Mouse (Mus musculus) hindbrain, embryonic 16.5 days (tissue): ENCODE results near the gene Srd5a3. TPM values are rescaled to one million over a fixed set of nuclear protein-coding genes. Genes with fewer than 3 reads are reported as not detected.

Experiments used
- ATAC-seq: fragments of 200-750 bp; cut with Nextera tagmentation; 2 replicates; pipeline ENCODE4 v1.8.0; 2017; ENCODE audit warnings: moderate TSS enrichment, moderate library complexity
- H3K27ac ChIP-seq: fragments of 300-500 bp; sonication (generic); 2 replicates; pipeline ENCODE4 v1.5.1; 2014; ENCODE audit warnings: low read depth, mild to moderate bottlenecking, control low read depth, low read length, moderate library complexity
- H3K27me3 ChIP-seq: fragments of 300-500 bp; sonication (generic); replicated peaks from 2 replicates; pipeline ENCODE4 v1.6.1; 2014; ENCODE audit warnings: low read length; ENCODE audit not compliant: control insufficient read depth, insufficient read depth
- H3K36me3 ChIP-seq: fragments of 300-500 bp; sonication (generic); 2 replicates; pipeline ENCODE4 v1.6.1; 2014; ENCODE audit warnings: mild to moderate bottlenecking, low read length, moderate library complexity, mixed read lengths; ENCODE audit not compliant: control insufficient read depth, insufficient read depth
- H3K4me1 ChIP-seq: fragments of 300-500 bp; sonication (generic); 2 replicates; pipeline ENCODE4 v1.6.1; 2014; ENCODE audit warnings: low read depth, low read length; ENCODE audit not compliant: control insufficient read depth, insufficient read depth
- H3K4me2 ChIP-seq: fragments of 300-500 bp; sonication (generic); 2 replicates; pipeline ENCODE4 v1.6.1; 2014; ENCODE audit warnings: mild to moderate bottlenecking, low read length, control low read depth, moderate library complexity
- H3K4me3 ChIP-seq: fragments of 300-500 bp; sonication (generic); 2 replicates; pipeline ENCODE4 v1.5.1; 2014; ENCODE audit warnings: mild to moderate bottlenecking, low read length, control low read depth, moderate library complexity
- H3K9ac ChIP-seq: fragments of 300-500 bp; sonication (generic); 2 replicates; pipeline ENCODE4 v1.6.1; 2014; ENCODE audit warnings: low read depth, mild to moderate bottlenecking, control low read depth, low read length, moderate library complexity
- H3K9me3 ChIP-seq: fragments of 300-500 bp; sonication (generic); 2 replicates; pipeline ENCODE4 v1.6.1; 2014; ENCODE audit warnings: mild to moderate bottlenecking, low read length, moderate library complexity; ENCODE audit not compliant: control insufficient read depth
- whole genome bisulfite sequencing: fragments of 180-500 bp; shearing (Covaris S2); extraction: QIAGEN DNeasy Blood & Tissue Kit; methylation state at CpG from one replicate; pipeline ENCODE4 v1.1.7; 2014; 5-methylcytosine and 5-hydroxymethylcytosine counted together
- polyA plus RNA-seq: library from polyadenylated mRNA; unstranded; fragments of >200 nt; fragmentation: Nextera tagmentation; extraction: Ambion mirVana; gene quantifications from 2 replicates; pipeline ENCODE4 v1.2.1, GENCODE M21; 2015

The Srd5a3 gene
- polyA plus RNA-seq, 1 experiment from 2014 or later: 22.9 TPM

- no peak overlapping the region for H3K4me3 ChIP-seq
- H3K27ac ChIP-seq: no peak overlapping the region
- ATAC-seq: no peak
- 96% methylated on average over 5 of the region's 5 CpGs for WGBS
- no peaks in the 10 kb centered on the region for H3K27me3 ChIP-seq
- no peaks in the 10 kb centered on the region; the same call in 1 of the 2 replicates for H3K4me1 ChIP-seq
- no peak overlapping the region for H3K9ac ChIP-seq
- no peaks in the 10 kb centered on the region for H3K36me3 ChIP-seq
- no peak overlapping the region for H3K4me2 ChIP-seq
- no peaks in the 10 kb centered on the region for H3K9me3 ChIP-seq
These were observed 39.1 kb downstream of the Srd5a3 start for GRCm38 (mm10) chr5:76179171-76179570.

- peaks cover 2% of the 10 kb centered on the region for H3K4me1 ChIP-seq
- no peak overlapping the region for H3K9ac ChIP-seq
- H3K27me3 ChIP-seq: no peaks in the 10 kb centered on the region
- no peaks in the 10 kb centered on the region for H3K9me3 ChIP-seq
- no peaks in the 10 kb centered on the region for H3K36me3 ChIP-seq
- WGBS: 92% methylated on average over 5 of the region's 5 CpGs
- H3K4me3 ChIP-seq: no peak overlapping the region
- no peak overlapping the region for H3K4me2 ChIP-seq
- ATAC-seq: no peak
- H3K27ac ChIP-seq: no peak overlapping the region
These were observed 39.7 kb downstream of the Srd5a3 start for GRCm38 (mm10) chr5:76179791-76180190.

- Histone ChIP-seq H3K36me3 (no peaks in the 10 kb centered on the region), H3K27me3 (no peaks in the 10 kb centered on the region), H3K4me3 (no peak overlapping the region), H3K27ac (no peak overlapping the region), H3K4me2 (no peak overlapping the region), H3K4me1 (peaks cover 12% of the 10 kb centered on the region), H3K9me3 (no peaks in the 10 kb centered on the region), H3K9ac (no peak overlapping the region)
- ATAC-seq: no peak
- WGBS: 64% methylated on average over 3 of the region's 3 CpGs
These were observed 42.3 kb downstream of the Srd5a3 start for GRCm38 (mm10) chr5:76182326-76182725.

- peak overlapping the region; percentile 98 for H3K9ac ChIP-seq
- H3K9me3 ChIP-seq: no peaks in the 10 kb centered on the region
- H3K4me2 ChIP-seq: peak overlapping the region; percentile 95
- H3K27ac ChIP-seq: peak overlapping the region; percentile 70
- WGBS: 43% methylated on average over 17 of the region's 17 CpGs
- no peaks in the 10 kb centered on the region for H3K27me3 ChIP-seq
- no peak for ATAC-seq
- H3K4me1 ChIP-seq: peaks cover 15% of the 10 kb centered on the region
- H3K36me3 ChIP-seq: no peaks in the 10 kb centered on the region
- peak overlapping the region; percentile 99 for H3K4me3 ChIP-seq
These were observed 43.1 kb downstream of the Srd5a3 start for GRCm38 (mm10) chr5:76183043-76183749.

- Histone ChIP-seq H3K36me3 (no peaks in the 10 kb centered on the region), H3K4me3 (peak within 1 kb of the TSS; percentile 99), H3K4me1 (peaks cover 15% of the 10 kb centered on the region), H3K9ac (peak within 1 kb of the TSS; percentile 98), H3K4me2 (peak within 1 kb of the TSS; percentile 95), H3K27ac (peak within 1 kb of the TSS; percentile 93), H3K9me3 (no peaks in the 10 kb centered on the region), H3K27me3 (no peaks in the 10 kb centered on the region)
- ATAC-seq: peak; percentile 99
- 0% methylated on average over 38 of the region's 62 CpGs for WGBS
These were observed 43.7 kb downstream of the Srd5a3 start, which contains the start of gene Tmem165 for GRCm38 (mm10) chr5:76183750-76184261. Tmem165 (plus strand) TSS chr5:76183880.

GRCm38 (mm10) chr5:76184286-76185080, 44.4 kb downstream of the Srd5a3 start:
- peak; percentile 83 for ATAC-seq
- Histone ChIP-seq H3K4me1 (peaks cover 15% of the 10 kb centered on the region), H3K36me3 (no peaks in the 10 kb centered on the region), H3K27ac (peak overlapping the region; percentile 93), H3K27me3 (no peaks in the 10 kb centered on the region), H3K4me3 (peak overlapping the region; percentile 99), H3K4me2 (peak overlapping the region; percentile 95), H3K9me3 (no peaks in the 10 kb centered on the region), H3K9ac (peak overlapping the region; percentile 98)
- 4% methylated on average over 38 of the region's 38 CpGs for WGBS

- Histone ChIP-seq H3K4me2 (no peak overlapping the region), H3K27ac (no peak overlapping the region), H3K27me3 (no peaks in the 10 kb centered on the region), H3K9ac (no peak overlapping the region), H3K9me3 (no peaks in the 10 kb centered on the region), H3K4me1 (peaks cover 15% of the 10 kb centered on the region), H3K36me3 (no peaks in the 10 kb centered on the region), H3K4me3 (no peak overlapping the region)
- no peak for ATAC-seq
- WGBS: 89% methylated on average over 5 of the region's 5 CpGs
These were observed 47.8 kb downstream of the Srd5a3 start for GRCm38 (mm10) chr5:76187885-76188284.

GRCm38 (mm10) chr5:76190609-76191008, 50.5 kb downstream of the Srd5a3 start:
- Histone ChIP-seq H3K4me1 (peaks cover 5% of the 10 kb centered on the region), H3K4me2 (no peak overlapping the region), H3K4me3 (no peak overlapping the region), H3K9ac (no peak overlapping the region), H3K27ac (no peak overlapping the region), H3K9me3 (no peaks in the 10 kb centered on the region), H3K36me3 (no peaks in the 10 kb centered on the region), H3K27me3 (no peaks in the 10 kb centered on the region)
- ATAC-seq: no peak
- 95% methylated on average over 4 of the region's 4 CpGs for WGBS

GRCm38 (mm10) chr5:76193075-76193474, 53.0 kb downstream of the Srd5a3 start:
- H3K9me3 ChIP-seq: no peaks in the 10 kb centered on the region
- H3K4me2 ChIP-seq: no peak overlapping the region
- H3K36me3 ChIP-seq: no peaks in the 10 kb centered on the region
- no peak overlapping the region for H3K4me3 ChIP-seq
- ATAC-seq: no peak
- no peaks in the 10 kb centered on the region for H3K27me3 ChIP-seq
- no peak overlapping the region for H3K9ac ChIP-seq
- no peak overlapping the region for H3K27ac ChIP-seq
- H3K4me1 ChIP-seq: 0 out of 2 replicates have a peak, but pooled peaks cover under 1% of the 10 kb centered on the region
